Mouse (Mus musculus): ENCODE results near the gene Plch1. TPM values are rescaled to one million over a fixed set of nuclear protein-coding genes. Genes with fewer than 3 reads are reported as not detected.

Plch1 gene
- polyA plus RNA-seq, 3 experiments from 2014 or later, result 0.11 to 0.19 TPM; not detected in 1

GRCm38 (mm10) chr3:63692727-63693126, 206.5 kb downstream of the Plch1 start:
- no peak for ATAC-seq

GRCm38 (mm10) chr3:63668779-63669178, 230.5 kb downstream of the Plch1 start:
- no peak for ATAC-seq

- no peak for ATAC-seq
Observed at GRCm38 (mm10) chr3:63665307-63665706, 234.0 kb downstream of the Plch1 start.

GRCm38 (mm10) chr3:63664575-63665243, 234.6 kb downstream of the Plch1 start:
- no peak for ATAC-seq

Other genes with a start within 250 kb of the Plch1 start
- 10 to 100 TPM in 2 of 3 experiments, 1 to 10 TPM in 1; 9.3 to 12.4 (median 11.0) TPM for gene E130311K13Rik, start 30.0 kb upstream of the Plch1 start, polyA plus RNA-seq (2017; shearing (Covaris generic))
- 10 to 100 TPM in 2 of 3 experiments, 1 to 10 TPM in 1; 7.9 to 14.5 (median 10.4) TPM for gene Slc33a1, start 65.3 kb upstream of the Plch1 start, polyA plus RNA-seq (2017; shearing (Covaris generic))
- 10 to 100 TPM; 29.2 to 42.1 (median 36.8) TPM for gene Gmps, start 76.6 kb upstream of the Plch1 start, polyA plus RNA-seq (2017; shearing (Covaris generic))
- not detected for gene Vmn2r1, start 182.1 kb upstream of the Plch1 start, polyA plus RNA-seq (2017; shearing (Covaris generic))
- not detected for gene Vmn2r2, start 242.5 kb upstream of the Plch1 start, polyA plus RNA-seq (2017; shearing (Covaris generic))